Mouse (Mus musculus): ENCODE measurements around the gene Plekha7. TPM values are rescaled to one million over a fixed set of nuclear protein-coding genes. Genes with fewer than 3 reads are reported as not detected.

Gene Plekha7
- total and polyA plus RNA-seq, 2 experiments from 2014 or later, result 19.4 to 40.4 TPM

- H3K4me1 ChIP-seq (ENCODE audit: control insufficient read depth, insufficient read depth), result no peaks in the 10 kb centered on the region
- H3K4me2 ChIP-seq (ENCODE audit: low read depth, low read length), result no peak overlapping the region
- no peaks in the 10 kb centered on the region for H3K9me3 ChIP-seq (replicated peaks; ENCODE audit: control insufficient read depth, low read length)
- DNase-seq (ENCODE audit: low spot score), result no peak
- H3K9ac ChIP-seq (replicated peaks; ENCODE audit: low read depth, low read length), result no peak overlapping the region
- no peak for ATAC-seq (ENCODE audit: insufficient read depth, low read depth)
- no peak overlapping the region for H3K27ac ChIP-seq (ENCODE audit: low read depth)
- no peak overlapping the region for H3K4me3 ChIP-seq (ENCODE audit: low read depth, low read length)
- no peaks in the 10 kb centered on the region for H3K27me3 ChIP-seq (ENCODE audit: control insufficient read depth, insufficient read depth, low read length)
- 69% methylated on average over 13 of the region's 13 CpGs for WGBS
- peaks cover 23% of the 10 kb centered on the region; the same call in 1 of the 2 replicates for H3K36me3 ChIP-seq (replicated peaks; ENCODE audit: control insufficient read depth, insufficient read depth, low read length)
- no peak for TF ChIP-seq EP300 (IDR thresholded peaks at IDR 0.05; ENCODE audit: low read depth)
- no peak for TF ChIP-seq CTCF (IDR thresholded peaks at IDR 0.05; ENCODE audit: low read depth)
Observed at GRCm38 (mm10) chr7:116122981-116123596, 185.1 kb downstream of the Plekha7 start.

- Histone ChIP-seq H3K4me2 (ENCODE audit: low read depth, low read length) (no peak overlapping the region), H3K4me3 (ENCODE audit: low read depth, low read length) (no peak overlapping the region), H3K9ac (replicated peaks; ENCODE audit: low read depth, low read length) (no peak overlapping the region), H3K4me1 (ENCODE audit: control insufficient read depth, insufficient read depth) (no peaks in the 10 kb centered on the region), H3K27me3 (ENCODE audit: control insufficient read depth, insufficient read depth, low read length) (no peaks in the 10 kb centered on the region), H3K27ac (ENCODE audit: low read depth) (no peak overlapping the region), H3K36me3 (replicated peaks; ENCODE audit: control insufficient read depth, insufficient read depth, low read length) (peaks cover 9% of the 10 kb centered on the region; the same call in 1 of the 2 replicates), H3K9me3 (replicated peaks; ENCODE audit: control insufficient read depth, low read length) (no peaks in the 10 kb centered on the region)
- TF ChIP-seq CTCF (IDR thresholded peaks at IDR 0.05; ENCODE audit: low read depth) (no peak), EP300 (IDR thresholded peaks at IDR 0.05; ENCODE audit: low read depth) (no peak)
- no peak for DNase-seq (ENCODE audit: low spot score)
- ATAC-seq (ENCODE audit: insufficient read depth, low read depth), result no peak
- WGBS, result 82% methylated on average over 11 of the region's 11 CpGs
Observed at GRCm38 (mm10) chr7:116121202-116121601, 187.0 kb downstream of the Plekha7 start.

- H3K27ac ChIP-seq (ENCODE audit: low read depth), result no peak overlapping the region
- H3K4me2 ChIP-seq (ENCODE audit: low read depth, low read length), result no peak overlapping the region
Observed at GRCm38 (mm10) chr7:116120737-116121136, 187.4 kb downstream of the Plekha7 start.

DNA sequence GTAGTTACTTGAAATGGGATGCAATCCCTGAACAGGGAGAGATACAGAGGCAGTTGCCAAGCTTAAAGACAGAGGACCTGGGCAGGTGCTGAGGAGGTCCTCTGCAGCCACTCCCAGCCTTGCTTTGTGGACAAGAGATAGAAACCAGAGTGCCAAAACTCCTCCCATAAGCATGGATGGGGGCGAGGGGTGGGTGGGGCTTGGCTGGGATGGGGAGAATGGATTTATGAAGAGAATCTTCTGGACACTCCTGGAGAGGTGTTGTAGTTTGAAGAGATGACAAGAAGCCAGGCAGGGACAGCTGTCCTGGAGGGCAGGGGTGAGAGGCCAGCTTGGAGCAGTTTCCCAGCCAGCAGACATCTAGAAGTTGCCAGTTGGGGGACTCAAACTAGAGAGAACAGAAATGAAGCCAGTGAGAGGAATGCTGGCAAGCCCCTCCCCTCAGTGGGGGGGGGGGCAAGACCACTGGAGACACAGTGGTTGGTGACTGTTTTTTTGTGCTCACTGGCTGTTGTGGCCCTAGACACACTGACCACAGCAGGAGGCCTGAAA lies 188.8 kb downstream of the Plekha7 start:
- DNase-seq (ENCODE audit: low spot score) (no peak), ATAC-seq (ENCODE audit: insufficient read depth, low read depth) (no peak)
- no peaks in the 10 kb centered on the region for H3K4me1 ChIP-seq (ENCODE audit: control insufficient read depth, insufficient read depth)
- no peaks in the 10 kb centered on the region for H3K27me3 ChIP-seq (ENCODE audit: control insufficient read depth, insufficient read depth, low read length)
- H3K36me3 ChIP-seq (replicated peaks; ENCODE audit: control insufficient read depth, insufficient read depth, low read length), result peaks cover 6% of the 10 kb centered on the region; the same call in 1 of the 2 replicates
- H3K4me2 ChIP-seq (ENCODE audit: low read depth, low read length), result no peak overlapping the region
- no peak overlapping the region for H3K9ac ChIP-seq (replicated peaks; ENCODE audit: low read depth, low read length)
- H3K27ac ChIP-seq (ENCODE audit: low read depth), result no peak overlapping the region
- TF ChIP-seq EP300 (IDR thresholded peaks at IDR 0.05; ENCODE audit: low read depth), result no peak
- no peak for TF ChIP-seq CTCF (IDR thresholded peaks at IDR 0.05; ENCODE audit: low read depth)
- H3K9me3 ChIP-seq (replicated peaks; ENCODE audit: control insufficient read depth, low read length), result no peaks in the 10 kb centered on the region
- WGBS, result 65% methylated on average over 1 of the region's 1 CpGs
- no peak overlapping the region for H3K4me3 ChIP-seq (ENCODE audit: low read depth, low read length)

More at GRCm38 (mm10) chr7:116120737-116121136, 187.4 kb downstream of the Plekha7 start:
- H3K9me3 ChIP-seq (replicated peaks; ENCODE audit: control insufficient read depth, low read length), result no peaks in the 10 kb centered on the region
- H3K4me1 ChIP-seq (ENCODE audit: control insufficient read depth, insufficient read depth), result no peaks in the 10 kb centered on the region
- TF ChIP-seq EP300 (IDR thresholded peaks at IDR 0.05; ENCODE audit: low read depth), result no peak
- no peak for TF ChIP-seq CTCF (IDR thresholded peaks at IDR 0.05; ENCODE audit: low read depth)
- no peak for ATAC-seq (ENCODE audit: insufficient read depth, low read depth)
- DNase-seq (ENCODE audit: low spot score), result no peak
- no peak overlapping the region for H3K9ac ChIP-seq (replicated peaks; ENCODE audit: low read depth, low read length)
- no peak overlapping the region for H3K4me3 ChIP-seq (ENCODE audit: low read depth, low read length)
- H3K27me3 ChIP-seq (ENCODE audit: control insufficient read depth, insufficient read depth, low read length), result no peaks in the 10 kb centered on the region
- peaks cover 9% of the 10 kb centered on the region; the same call in 1 of the 2 replicates for H3K36me3 ChIP-seq (replicated peaks; ENCODE audit: control insufficient read depth, insufficient read depth, low read length)
- WGBS, result 89% methylated on average over 4 of the region's 4 CpGs

DNA sequence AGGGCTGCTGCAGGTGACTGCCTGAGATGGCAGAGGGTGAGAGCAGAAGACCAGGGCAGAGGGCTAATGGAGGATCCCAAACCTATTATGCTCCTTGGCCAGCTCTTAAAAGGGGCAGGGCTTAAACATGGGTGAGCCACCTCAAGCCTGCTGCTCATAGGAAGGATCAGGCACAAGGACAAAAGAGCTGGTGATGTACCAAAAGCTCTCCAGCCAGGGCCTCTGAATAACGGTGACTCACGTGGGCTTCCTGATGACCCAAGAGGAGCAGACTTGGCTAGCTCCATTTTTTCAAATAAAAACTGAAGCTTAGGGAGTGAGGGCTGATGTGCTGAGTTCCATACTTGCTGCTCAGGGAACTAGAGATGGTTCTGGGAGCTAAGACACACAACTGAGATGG lies 192.2 kb downstream of the Plekha7 start:
- no peak overlapping the region for H3K4me2 ChIP-seq (ENCODE audit: low read depth, low read length)
- DNase-seq (ENCODE audit: low spot score), result no peak
- no peaks in the 10 kb centered on the region for H3K27me3 ChIP-seq (ENCODE audit: control insufficient read depth, insufficient read depth, low read length)
- no peak overlapping the region for H3K9ac ChIP-seq (replicated peaks; ENCODE audit: low read depth, low read length)
- no peak for ATAC-seq (ENCODE audit: insufficient read depth, low read depth)
- H3K9me3 ChIP-seq (replicated peaks; ENCODE audit: control insufficient read depth, low read length), result no peaks in the 10 kb centered on the region
- no peak for TF ChIP-seq CTCF (IDR thresholded peaks at IDR 0.05; ENCODE audit: low read depth)
- TF ChIP-seq EP300 (IDR thresholded peaks at IDR 0.05; ENCODE audit: low read depth), result no peak
- no peaks in the 10 kb centered on the region for H3K36me3 ChIP-seq (replicated peaks; ENCODE audit: control insufficient read depth, insufficient read depth, low read length)
- no peak overlapping the region for H3K27ac ChIP-seq (ENCODE audit: low read depth)
- 72% methylated on average over 2 of the region's 2 CpGs for WGBS
- no peaks in the 10 kb centered on the region for H3K4me1 ChIP-seq (ENCODE audit: control insufficient read depth, insufficient read depth)
- H3K4me3 ChIP-seq (ENCODE audit: low read depth, low read length), result no peak overlapping the region

Measured in heart, postnatal 0 days (tissue).